Mouse (Mus musculus) midbrain, embryonic 15.5 days (tissue): Measurements from ENCODE around the gene Endov. TPM values are rescaled to one million over a fixed set of nuclear protein-coding genes. Genes with fewer than 3 reads are reported as not detected.

Experiments
- polyA plus RNA-seq: library from polyadenylated mRNA; unstranded; fragments of >200 nt; fragmentation: Nextera tagmentation; extraction: Ambion mirVana; gene quantifications from 2 replicates; pipeline ENCODE4 v1.2.1, GENCODE M21; 2015

Endov gene
- polyA plus RNA-seq, 1 experiment from 2014 or later, result 22.2 TPM

Other genes starting within 250 kb of the Endov start
- gene Gaa, start 223.5 kb upstream of the Endov start, polyA plus RNA-seq, result 93.9 and 95.3 TPM in 2 replicates
- gene Eif4a3, start 191.3 kb upstream of the Endov start, polyA plus RNA-seq, result 261 and 266 TPM in 2 replicates
- 0.34 and 0.37 TPM in 2 replicates for gene Card14, start 183.6 kb upstream of the Endov start, polyA plus RNA-seq
- 5.2 and 6.6 TPM in 2 replicates for gene Sgsh, start 135.8 kb upstream of the Endov start, polyA plus RNA-seq
- 6.9 and 7.4 TPM in 2 replicates for gene Slc26a11, start 135.8 kb upstream of the Endov start, polyA plus RNA-seq
- gene Rnf213, start 98.2 kb upstream of the Endov start, polyA plus RNA-seq, result 1.4 and 1.6 TPM in 2 replicates
- 13.6 and 13.7 TPM in 2 replicates for gene Nptx1, start 56.4 kb downstream of the Endov start, polyA plus RNA-seq
- 13.1 and 14.6 TPM in 2 replicates for gene Rptor, start 111.6 kb downstream of the Endov start, polyA plus RNA-seq